ENCODE assay signal across 13 mouse cellular contexts in the genomic region with DNA sequence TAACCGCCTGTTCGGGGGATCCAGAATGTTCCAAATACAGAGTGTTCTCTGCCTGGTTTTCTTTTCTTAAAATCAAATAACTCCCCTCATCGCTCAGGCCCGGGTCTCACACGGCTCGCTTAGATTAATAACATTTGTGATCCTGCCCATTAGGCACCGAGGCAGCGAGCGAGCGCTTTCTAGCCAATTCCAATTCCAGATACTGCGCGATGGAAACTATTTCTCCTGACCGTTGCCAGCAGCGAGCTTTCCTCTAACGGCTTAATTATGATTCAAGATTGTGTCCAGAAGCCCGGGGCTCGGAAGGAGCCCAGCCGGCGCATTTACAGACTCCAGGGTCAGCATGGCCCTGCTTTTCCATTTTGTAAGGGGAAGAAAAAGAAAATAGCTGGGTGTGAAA.
DNase-seq lines count a peak whose midpoint lies in the region; ATAC-seq lines count a peak whose summit lies in the region.
"Had no signal": no experiment of that assay in that cellular context is flagged by ENCODE, and none has a peak within 500 bp of the region (broad histone marks: within the 10 kb centered on the region; RNA-seq: fewer than 3 reads in every experiment).

No protein-coding gene starts in this region.

- H3K9ac ChIP-seq in forebrain, embryonic 14.5 days (ENCODE audit: low read length), result no peak overlapping the region
- no peak overlapping the region for H3K9ac ChIP-seq in forebrain, embryonic 13.5 days
- no peak overlapping the region for H3K9ac ChIP-seq in neural tube, embryonic 13.5 days
- H3K9ac ChIP-seq in neural tube, embryonic 15.5 days (replicated peaks), result no peak overlapping the region
- H3K9ac ChIP-seq in intestine, embryonic 16.5 days (ENCODE audit: low read depth, low read length), result no peak overlapping the region
- H3K9ac ChIP-seq: heart, embryonic 15.5 days had no signal

- H3K36me3 ChIP-seq in forebrain, embryonic 14.5 days (ENCODE audit: control insufficient read depth, insufficient read depth, low read length), result no peaks in the 10 kb centered on the region
- H3K36me3 ChIP-seq in forebrain, embryonic 13.5 days (ENCODE audit: poor library complexity, severe bottlenecking), result no peaks in the 10 kb centered on the region
- H3K36me3 ChIP-seq in neural tube, embryonic 13.5 days, result no peaks in the 10 kb centered on the region
- no peaks in the 10 kb centered on the region for H3K36me3 ChIP-seq in neural tube, embryonic 15.5 days
- no peaks in the 10 kb centered on the region for H3K36me3 ChIP-seq in limb, embryonic 10.5 days
- H3K36me3 ChIP-seq in intestine, embryonic 16.5 days (ENCODE audit: control insufficient read depth, insufficient read depth, low read length), result no peaks in the 10 kb centered on the region
- H3K36me3 ChIP-seq: heart, embryonic 15.5 days had no signal

- no peak overlapping the region for H3K4me3 ChIP-seq in forebrain, embryonic 14.5 days (ENCODE audit: low read depth, low read length)
- no peak overlapping the region for H3K4me3 ChIP-seq in forebrain, embryonic 13.5 days
- H3K4me3 ChIP-seq in neural tube, embryonic 13.5 days, result no peak overlapping the region
- H3K4me3 ChIP-seq in neural tube, embryonic 15.5 days (replicated peaks), result no peak overlapping the region
- no peak overlapping the region for H3K4me3 ChIP-seq in limb, embryonic 10.5 days
- H3K4me3 ChIP-seq in intestine, embryonic 16.5 days (ENCODE audit: low read length), result no peak overlapping the region
- H3K4me3 ChIP-seq: heart, embryonic 15.5 days had no signal

- H3K4me2 ChIP-seq in forebrain, embryonic 14.5 days (ENCODE audit: low read length), result no peak overlapping the region
- H3K4me2 ChIP-seq in forebrain, embryonic 13.5 days, result no peak overlapping the region
- no peak overlapping the region for H3K4me2 ChIP-seq in neural tube, embryonic 13.5 days
- no peak overlapping the region for H3K4me2 ChIP-seq in neural tube, embryonic 15.5 days
- no peak overlapping the region for H3K4me2 ChIP-seq in intestine, embryonic 16.5 days (ENCODE audit: low read depth, low read length)
- H3K4me2 ChIP-seq: heart, embryonic 15.5 days had no signal

- no peak overlapping the region for H3K27ac ChIP-seq in forebrain, embryonic 14.5 days (ENCODE audit: low read depth, low read length)
- H3K27ac ChIP-seq in forebrain, embryonic 13.5 days, result no peak overlapping the region
- 0 out of 2 replicates have a peak overlapping the region, but pooled peaks have one; percentile 28 for H3K27ac ChIP-seq in neural tube, embryonic 13.5 days (replicated peaks)
- H3K27ac ChIP-seq in neural tube, embryonic 15.5 days (replicated peaks), result no peak overlapping the region
- peak overlapping the region; percentile 70 for H3K27ac ChIP-seq in limb, embryonic 10.5 days
- H3K27ac ChIP-seq in intestine, embryonic 16.5 days (ENCODE audit: low read length), result no peak overlapping the region
- H3K27ac ChIP-seq: heart, embryonic 15.5 days; kidney, postnatal 0 days had no signal

- 59% methylated on average over 19 of the region's 19 CpGs for WGBS in forebrain, embryonic 14.5 days
- WGBS in forebrain, embryonic 13.5 days, result 64% methylated on average over 19 of the region's 19 CpGs
- WGBS in neural tube, embryonic 13.5 days, result 68% methylated on average over 19 of the region's 19 CpGs
- 41% methylated on average over 19 of the region's 19 CpGs for WGBS in neural tube, embryonic 15.5 days
- WGBS in limb, embryonic 10.5 days, result 68% methylated on average over 19 of the region's 19 CpGs
- 62% methylated on average over 19 of the region's 19 CpGs for WGBS in intestine, embryonic 16.5 days

- ATAC-seq in forebrain, embryonic 14.5 days, result no peak
- ATAC-seq in forebrain, embryonic 13.5 days, result no peak
- no peak for ATAC-seq in neural tube, embryonic 13.5 days (ENCODE audit: low read depth)
- ATAC-seq in neural tube, embryonic 15.5 days (ENCODE audit: low FRiP score), result no peak
- no peak for ATAC-seq in CD4-positive, CD25-positive, alpha-beta regulatory T cell, adult 4 months
- no peak for ATAC-seq in intestine, embryonic 16.5 days

- no peaks in the 10 kb centered on the region for H3K27me3 ChIP-seq in forebrain, embryonic 14.5 days (replicated peaks; ENCODE audit: control insufficient read depth, insufficient read depth, low read length)
- H3K27me3 ChIP-seq in forebrain, embryonic 13.5 days, result peaks cover 4% of the 10 kb centered on the region; the same call in 1 of the 2 replicates
- no peaks in the 10 kb centered on the region for H3K27me3 ChIP-seq in neural tube, embryonic 13.5 days
- H3K27me3 ChIP-seq in neural tube, embryonic 15.5 days (replicated peaks), result no peaks in the 10 kb centered on the region
- peaks cover 8% of the 10 kb centered on the region for H3K27me3 ChIP-seq in limb, embryonic 10.5 days (ENCODE audit: low read depth, poor library complexity, severe bottlenecking)
- no peaks in the 10 kb centered on the region for H3K27me3 ChIP-seq in intestine, embryonic 16.5 days (replicated peaks; ENCODE audit: control insufficient read depth, insufficient read depth, low read length)

- peak; percentile 31 for DNase-seq in forebrain, embryonic 14.5 days (ENCODE audit: low spot score)
- DNase-seq in limb, embryonic 10.5 days (ENCODE audit: low spot score), result no peak
- DNase-seq in testis, postnatal 10 days (ENCODE audit: low spot score), result no peak
- DNase-seq: adrenal gland, postnatal 10 days; B cell, adult 2 months; cerebellum, postnatal 36 days had no signal

- no peaks in the 10 kb centered on the region for H3K9me3 ChIP-seq in forebrain, embryonic 14.5 days (replicated peaks; ENCODE audit: control insufficient read depth, low read length)
- no peaks in the 10 kb centered on the region for H3K9me3 ChIP-seq in forebrain, embryonic 13.5 days (replicated peaks)
- peaks cover 9% of the 10 kb centered on the region; the same call in 1 of the 2 replicates for H3K9me3 ChIP-seq in neural tube, embryonic 13.5 days
- H3K9me3 ChIP-seq in neural tube, embryonic 15.5 days (replicated peaks), result no peaks in the 10 kb centered on the region
- H3K9me3 ChIP-seq in limb, embryonic 10.5 days (replicated peaks), result no peaks in the 10 kb centered on the region
- H3K9me3 ChIP-seq in intestine, embryonic 16.5 days (ENCODE audit: control insufficient read depth, low read length), result no peaks in the 10 kb centered on the region
- H3K9me3 ChIP-seq: heart, embryonic 15.5 days had no signal

- H3K4me1 ChIP-seq in forebrain, embryonic 14.5 days (ENCODE audit: control insufficient read depth, insufficient read depth, low read length), result no peaks in the 10 kb centered on the region
- no peaks in the 10 kb centered on the region for H3K4me1 ChIP-seq in forebrain, embryonic 13.5 days
- H3K4me1 ChIP-seq in neural tube, embryonic 13.5 days (replicated peaks), result peaks cover 8% of the 10 kb centered on the region; the same call in 1 of the 2 replicates
- H3K4me1 ChIP-seq in neural tube, embryonic 15.5 days, result peaks cover 5% of the 10 kb centered on the region; the same call in 1 of the 2 replicates
- H3K4me1 ChIP-seq in limb, embryonic 10.5 days, result peaks cover 39% of the 10 kb centered on the region
- H3K4me1 ChIP-seq in intestine, embryonic 16.5 days (ENCODE audit: control insufficient read depth, insufficient read depth, low read length), result no peaks in the 10 kb centered on the region

Comparison
In these comparisons a context has a peak if more than half of its experiments do, and no peak if none do; other contexts are left out.
1. H3K27ac ChIP-seq: peak in neural tube, embryonic 13.5 days (single experiment) and limb, embryonic 10.5 days (single experiment); none in forebrain, embryonic 14.5 days (single experiment), forebrain, embryonic 13.5 days (single experiment), neural tube, embryonic 15.5 days (single experiment) and intestine, embryonic 16.5 days (single experiment).